Mouse (Mus musculus): ENCODE data around the gene Anks6. TPM values are rescaled to one million over a fixed set of nuclear protein-coding genes. Genes with fewer than 3 reads are reported as not detected.

Gene Anks6
- polyA plus RNA-seq, 2 experiments: 6.5 to 14.9 TPM

- H3K27ac ChIP-seq (replicated peaks; ENCODE audit: low read depth, low read length): no peak overlapping the region
- 84% methylated on average over 6 of the region's 6 CpGs for WGBS
- no peak for TF ChIP-seq POLR2A (IDR thresholded peaks at IDR 0.05; ENCODE audit: borderline replicate concordance, extremely low read depth, insufficient read depth, insufficient read length)
- no peaks in the 10 kb centered on the region for H3K9me3 ChIP-seq (ENCODE audit: control insufficient read depth, low read length)
- no peak overlapping the region for H3K4me2 ChIP-seq (replicated peaks; ENCODE audit: low read depth, low read length, severe bottlenecking)
- ATAC-seq (ENCODE audit: low FRiP score, low read depth) (no peak), DNase-seq (ENCODE audit: low spot score) (no peak)
- no peaks in the 10 kb centered on the region for H3K27me3 ChIP-seq (ENCODE audit: control insufficient read depth, insufficient read depth, low read length)
- H3K36me3 ChIP-seq (ENCODE audit: control insufficient read depth, insufficient read depth, low read length): no peaks in the 10 kb centered on the region; the same call in 1 of the 2 replicates
- H3K9ac ChIP-seq (ENCODE audit: low read depth, low read length, severe bottlenecking): no peak overlapping the region
- peaks cover 14% of the 10 kb centered on the region; the same call in 1 of the 2 replicates for H3K4me1 ChIP-seq (ENCODE audit: control insufficient read depth, insufficient read depth, low read length)
- no peak overlapping the region for H3K4me3 ChIP-seq (replicated peaks; ENCODE audit: low read length)
These were observed 10.3 kb downstream of the Anks6 start for GRCm38 (mm10) chr4:47046974-47047373.

GRCm38 (mm10) chr4:47043866-47044265 is 13.4 kb downstream of the Anks6 start:
- no peak overlapping the region for H3K4me2 ChIP-seq (replicated peaks; ENCODE audit: low read depth, low read length, severe bottlenecking)
- 85% methylated on average over 9 of the region's 9 CpGs for WGBS
- H3K36me3 ChIP-seq (ENCODE audit: control insufficient read depth, insufficient read depth, low read length): peaks cover 22% of the 10 kb centered on the region
- no peak overlapping the region for H3K4me3 ChIP-seq (replicated peaks; ENCODE audit: low read length)
- no peak overlapping the region for H3K27ac ChIP-seq (replicated peaks; ENCODE audit: low read depth, low read length)
- ATAC-seq (ENCODE audit: low FRiP score, low read depth) (no peak), DNase-seq (ENCODE audit: low spot score) (no peak)
- no peak for TF ChIP-seq POLR2A (IDR thresholded peaks at IDR 0.05; ENCODE audit: borderline replicate concordance, extremely low read depth, insufficient read depth, insufficient read length)
- no peaks in the 10 kb centered on the region for H3K27me3 ChIP-seq (ENCODE audit: control insufficient read depth, insufficient read depth, low read length)
- no peaks in the 10 kb centered on the region for H3K9me3 ChIP-seq (ENCODE audit: control insufficient read depth, low read length)
- H3K4me1 ChIP-seq (ENCODE audit: control insufficient read depth, insufficient read depth, low read length): no peaks in the 10 kb centered on the region
- H3K9ac ChIP-seq (ENCODE audit: low read depth, low read length, severe bottlenecking): no peak overlapping the region

GRCm38 (mm10) chr4:47039586-47039985 is 17.6 kb downstream of the Anks6 start:
- WGBS: 94% methylated on average over 10 of the region's 10 CpGs
- Histone ChIP-seq H3K4me2 (replicated peaks; ENCODE audit: low read depth, low read length, severe bottlenecking) (no peak overlapping the region), H3K27ac (replicated peaks; ENCODE audit: low read depth, low read length) (no peak overlapping the region), H3K36me3 (ENCODE audit: control insufficient read depth, insufficient read depth, low read length) (peaks cover 44% of the 10 kb centered on the region), H3K4me3 (replicated peaks; ENCODE audit: low read length) (no peak overlapping the region), H3K4me1 (ENCODE audit: control insufficient read depth, insufficient read depth, low read length) (0 out of 2 replicates have a peak, but pooled peaks cover 4% of the 10 kb centered on the region), H3K9me3 (ENCODE audit: control insufficient read depth, low read length) (no peaks in the 10 kb centered on the region), H3K27me3 (ENCODE audit: control insufficient read depth, insufficient read depth, low read length) (no peaks in the 10 kb centered on the region), H3K9ac (ENCODE audit: low read depth, low read length, severe bottlenecking) (no peak overlapping the region)
- no peak for ATAC-seq (ENCODE audit: low FRiP score, low read depth)
- DNase-seq (ENCODE audit: low spot score): no peak
- no peak for TF ChIP-seq POLR2A (IDR thresholded peaks at IDR 0.05; ENCODE audit: borderline replicate concordance, extremely low read depth, insufficient read depth, insufficient read length)

- no peak overlapping the region for H3K27ac ChIP-seq (replicated peaks; ENCODE audit: low read depth, low read length)
- no peaks in the 10 kb centered on the region for H3K9me3 ChIP-seq (ENCODE audit: control insufficient read depth, low read length)
- peaks cover 53% of the 10 kb centered on the region for H3K36me3 ChIP-seq (ENCODE audit: control insufficient read depth, insufficient read depth, low read length)
- no peak overlapping the region for H3K4me3 ChIP-seq (replicated peaks; ENCODE audit: low read length)
- no peak for TF ChIP-seq POLR2A (IDR thresholded peaks at IDR 0.05; ENCODE audit: borderline replicate concordance, extremely low read depth, insufficient read depth, insufficient read length)
- no peaks in the 10 kb centered on the region for H3K27me3 ChIP-seq (ENCODE audit: control insufficient read depth, insufficient read depth, low read length)
- WGBS: 12% methylated on average over 5 of the region's 5 CpGs
- no peak overlapping the region for H3K4me2 ChIP-seq (replicated peaks; ENCODE audit: low read depth, low read length, severe bottlenecking)
- 0 out of 2 replicates have a peak, but pooled peaks cover 4% of the 10 kb centered on the region for H3K4me1 ChIP-seq (ENCODE audit: control insufficient read depth, insufficient read depth, low read length)
- H3K9ac ChIP-seq (ENCODE audit: low read depth, low read length, severe bottlenecking): no peak overlapping the region
- ATAC-seq (ENCODE audit: low FRiP score, low read depth) (peak; percentile 69), DNase-seq (ENCODE audit: low spot score) (peak; percentile 70)
These were observed 19.9 kb downstream of the Anks6 start for GRCm38 (mm10) chr4:47037321-47037657.

- H3K36me3 ChIP-seq (ENCODE audit: control insufficient read depth, insufficient read depth, low read length): peaks cover 51% of the 10 kb centered on the region
- WGBS: 36% methylated on average over 13 of the region's 13 CpGs
These were observed 20.5 kb downstream of the Anks6 start for GRCm38 (mm10) chr4:47036486-47037320.

More at GRCm38 (mm10) chr4:47036486-47037320, 20.5 kb downstream of the Anks6 start:
- no peaks in the 10 kb centered on the region for H3K27me3 ChIP-seq (ENCODE audit: control insufficient read depth, insufficient read depth, low read length)
- ATAC-seq (ENCODE audit: low FRiP score, low read depth) (no peak), DNase-seq (ENCODE audit: low spot score) (no peak)
- H3K9me3 ChIP-seq (ENCODE audit: control insufficient read depth, low read length): no peaks in the 10 kb centered on the region
- H3K4me1 ChIP-seq (ENCODE audit: control insufficient read depth, insufficient read depth, low read length): 0 out of 2 replicates have a peak, but pooled peaks cover 4% of the 10 kb centered on the region
- H3K9ac ChIP-seq (ENCODE audit: low read depth, low read length, severe bottlenecking): no peak overlapping the region
- no peak overlapping the region for H3K4me2 ChIP-seq (replicated peaks; ENCODE audit: low read depth, low read length, severe bottlenecking)
- no peak for TF ChIP-seq POLR2A (IDR thresholded peaks at IDR 0.05; ENCODE audit: borderline replicate concordance, extremely low read depth, insufficient read depth, insufficient read length)
- no peak overlapping the region for H3K4me3 ChIP-seq (replicated peaks; ENCODE audit: low read length)
- H3K27ac ChIP-seq (replicated peaks; ENCODE audit: low read depth, low read length): no peak overlapping the region

Measured in limb, embryonic 14.5 days (tissue).